Mouse (Mus musculus): ENCODE results near the gene Pirt. TPM values are rescaled to one million over a fixed set of nuclear protein-coding genes. Genes with fewer than 3 reads are reported as not detected.

The Pirt gene
- 1 to 10 TPM; 2.6 to 4.4 TPM for total RNA-seq (2021)
- long read RNA-seq, experiment 1, full-length matches to known transcripts: 3 of 3 reads
- long read RNA-seq, experiment 1, partial matches to known transcripts: 0 of 3 reads
- long read RNA-seq, experiment 1, other reads (novel, unspliced or antisense): 0 of 3 reads
- long read RNA-seq, experiment 2, full-length matches to known transcripts: 2 of 2 reads
- long read RNA-seq, experiment 2, partial matches to known transcripts: 0 of 2 reads
- long read RNA-seq, experiment 2, other reads (novel, unspliced or antisense): 0 of 2 reads

GRCm38 (mm10) chr11:66911811-66912210 lies at the start of gene Pirt:
Gene Pirt, plus strand, starts transcription at chr11:66911981.
- DNase-seq: peak; percentile 9 to 15

DNA sequence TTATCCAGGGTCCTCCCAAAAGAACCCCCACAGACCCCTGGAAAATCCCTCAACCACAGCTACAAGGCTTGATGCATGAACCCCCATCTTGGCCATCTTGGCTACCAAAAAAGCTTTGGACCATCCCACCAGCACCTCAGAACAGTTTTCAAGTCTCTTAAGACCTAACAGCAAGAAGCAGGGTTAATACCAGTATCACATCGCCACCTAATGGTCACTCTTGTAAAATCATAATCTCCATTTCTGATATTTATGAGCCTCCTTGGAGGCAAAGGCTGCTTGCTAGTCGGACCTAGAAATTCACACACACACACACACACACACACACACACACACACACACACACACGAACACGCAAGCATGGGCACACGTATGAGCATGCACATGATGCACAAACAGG lies 40.1 kb upstream of the Pirt start:
- DNase-seq: peak in 1 of 2 experiments; percentile 56

DNA sequence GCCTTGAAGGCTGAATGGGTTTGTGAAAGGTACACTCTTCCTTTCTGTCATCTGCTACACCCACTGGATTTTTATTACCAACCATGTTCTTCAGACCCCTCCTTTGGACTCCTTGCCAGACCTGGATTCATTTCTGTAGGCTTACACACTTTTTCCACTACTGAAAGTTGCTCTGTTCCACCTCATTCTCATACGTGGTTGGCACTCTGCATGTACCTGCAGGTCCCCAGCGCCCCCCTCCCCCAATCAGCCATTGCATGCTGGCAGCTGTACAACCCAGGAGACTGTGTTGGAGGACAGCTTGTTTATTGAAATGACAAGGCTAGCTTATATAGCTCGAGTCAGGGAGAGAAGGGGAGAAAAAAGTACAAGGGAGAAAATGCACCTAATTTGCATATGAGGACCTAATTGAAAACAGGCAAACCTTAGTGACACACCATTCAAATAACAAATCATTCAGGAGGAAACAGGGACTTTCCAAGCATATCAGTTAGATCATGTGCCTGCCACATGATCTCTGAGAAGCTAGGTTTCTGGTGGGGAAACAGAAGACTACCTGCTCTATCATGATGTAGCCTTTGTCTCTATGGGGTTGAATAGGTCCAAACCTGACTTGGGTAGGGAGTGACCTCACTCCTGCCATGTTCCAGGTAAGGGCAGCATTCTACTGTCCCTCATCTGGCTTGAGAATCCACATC lies 38.9 kb upstream of the Pirt start:
- DNase-seq: no peak

DNA sequence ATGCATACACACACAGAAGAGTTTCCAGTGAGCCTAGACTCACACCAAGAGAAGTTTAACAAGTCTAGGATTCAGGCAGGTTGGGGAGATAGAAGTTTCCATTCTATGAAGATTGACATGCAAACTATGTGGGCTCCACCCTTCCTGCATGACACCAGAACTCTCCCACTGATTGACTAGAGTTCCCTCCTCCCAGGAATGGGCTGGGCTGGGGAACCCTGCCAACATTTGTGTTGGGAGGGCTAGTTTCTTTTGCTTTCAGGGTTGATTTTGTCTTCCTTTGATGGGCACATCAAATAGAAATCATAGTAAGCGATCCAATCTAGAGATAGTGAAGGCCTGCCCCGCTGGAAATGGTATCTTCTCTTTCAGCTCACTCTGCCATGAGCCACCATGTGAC lies 30.5 kb upstream of the Pirt start:
- peak in 1 of 2 experiments; percentile 14 for DNase-seq

GRCm38 (mm10) chr11:66882224-66883040 lies 29.3 kb upstream of the Pirt start:
- peak; percentile 36 to 48 for DNase-seq

DNA sequence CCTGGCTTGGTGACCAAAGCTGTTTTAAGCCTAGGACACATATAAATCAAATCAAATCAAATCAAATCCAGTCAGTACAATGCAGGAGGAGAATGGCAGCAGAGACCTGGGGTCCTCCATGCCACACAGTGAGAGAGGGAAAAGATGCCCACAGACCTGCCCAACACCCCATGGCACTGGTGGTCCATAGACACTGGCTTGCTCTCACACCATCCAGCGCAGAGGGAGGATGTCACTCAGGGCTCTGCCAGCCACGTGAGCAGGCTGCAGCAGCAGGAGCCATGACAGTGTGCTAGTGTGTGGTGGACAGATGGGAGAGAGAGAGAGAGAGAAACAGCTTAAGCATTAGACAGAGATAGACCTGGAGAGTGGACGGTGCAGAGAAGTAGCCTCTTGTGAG lies 19.2 kb upstream of the Pirt start:
- no peak for DNase-seq

GRCm38 (mm10) chr11:66898747-66899146 lies 13.0 kb upstream of the Pirt start:
- DNase-seq: no peak

GRCm38 (mm10) chr11:66899426-66899825 lies 12.4 kb upstream of the Pirt start:
- DNase-seq: peak; percentile 39 to 82

- DNase-seq: no peak
Observed at GRCm38 (mm10) chr11:66902801-66903200, 9.0 kb upstream of the Pirt start.

GRCm38 (mm10) chr11:66905617-66906384 lies 6.0 kb upstream of the Pirt start:
- peak; percentile 67 to 86 for DNase-seq

DNA sequence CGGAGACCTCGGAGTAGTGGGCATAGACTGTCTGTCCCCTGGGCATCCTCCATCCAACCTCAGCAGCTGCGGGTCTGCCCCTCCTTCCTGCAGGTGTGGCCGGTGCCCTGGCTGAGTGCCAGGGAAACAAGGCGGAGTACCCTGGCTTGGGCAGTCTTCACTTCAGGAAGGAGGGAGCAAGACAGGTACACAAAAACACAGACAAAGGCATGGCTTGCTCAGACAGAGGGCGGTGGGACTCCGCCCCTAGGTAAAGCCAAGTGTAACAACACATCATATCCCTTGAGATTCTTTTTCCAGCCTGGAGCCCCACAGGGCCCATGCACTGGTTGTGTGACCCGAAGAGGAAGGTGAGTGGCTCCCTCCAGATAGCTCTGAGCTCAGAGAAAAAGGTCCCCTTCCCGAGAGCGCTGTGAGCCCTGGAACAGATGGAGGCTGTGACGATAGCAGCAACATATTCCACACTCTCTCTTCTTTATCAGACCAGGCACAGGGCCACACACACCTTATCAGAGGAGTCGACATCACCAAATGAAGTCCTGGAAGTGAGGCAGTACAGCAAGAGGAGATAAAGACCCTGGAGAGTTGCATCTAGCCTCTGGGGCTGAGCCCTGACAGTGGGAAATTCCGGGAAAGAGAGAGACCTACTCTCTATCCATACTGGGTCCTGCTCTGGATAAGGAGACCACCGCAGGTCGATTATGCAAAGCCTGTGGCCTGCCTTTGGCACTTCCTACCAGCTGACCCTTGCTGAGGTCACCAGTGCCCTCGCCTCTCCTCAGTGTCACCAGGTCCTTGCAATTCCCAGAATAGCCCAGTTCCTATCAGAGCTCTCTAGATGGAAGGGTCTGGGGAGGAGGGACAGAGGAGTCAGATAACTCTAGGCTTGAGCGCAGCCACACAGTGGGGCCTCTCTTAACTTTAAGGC lies 1.0 kb downstream of the Pirt start:
- peak; percentile 54 to 55 for DNase-seq

GRCm38 (mm10) chr11:66914249-66914648 lies 2.5 kb downstream of the Pirt start:
- DNase-seq: peak; percentile 34 to 71

DNA sequence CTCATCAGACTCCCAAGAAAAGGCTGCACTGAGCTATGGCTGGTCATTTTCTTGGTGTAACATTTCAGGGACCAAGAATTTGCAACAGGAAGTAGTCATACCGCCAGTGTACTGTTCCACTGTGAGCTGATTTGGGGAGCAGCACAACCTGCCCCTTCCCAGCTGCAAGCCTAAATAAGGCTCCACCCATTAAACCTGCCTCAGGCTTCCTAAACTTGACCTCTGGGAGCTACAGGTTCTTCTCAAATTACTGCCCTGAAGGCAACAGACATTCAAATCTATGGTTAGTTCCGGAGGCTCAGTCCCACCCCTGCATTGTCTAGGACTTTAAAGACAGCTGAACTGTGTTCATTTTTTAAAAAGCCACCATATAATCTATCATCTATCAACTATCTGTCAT lies 8.2 kb downstream of the Pirt start:
- DNase-seq: no peak

DNA sequence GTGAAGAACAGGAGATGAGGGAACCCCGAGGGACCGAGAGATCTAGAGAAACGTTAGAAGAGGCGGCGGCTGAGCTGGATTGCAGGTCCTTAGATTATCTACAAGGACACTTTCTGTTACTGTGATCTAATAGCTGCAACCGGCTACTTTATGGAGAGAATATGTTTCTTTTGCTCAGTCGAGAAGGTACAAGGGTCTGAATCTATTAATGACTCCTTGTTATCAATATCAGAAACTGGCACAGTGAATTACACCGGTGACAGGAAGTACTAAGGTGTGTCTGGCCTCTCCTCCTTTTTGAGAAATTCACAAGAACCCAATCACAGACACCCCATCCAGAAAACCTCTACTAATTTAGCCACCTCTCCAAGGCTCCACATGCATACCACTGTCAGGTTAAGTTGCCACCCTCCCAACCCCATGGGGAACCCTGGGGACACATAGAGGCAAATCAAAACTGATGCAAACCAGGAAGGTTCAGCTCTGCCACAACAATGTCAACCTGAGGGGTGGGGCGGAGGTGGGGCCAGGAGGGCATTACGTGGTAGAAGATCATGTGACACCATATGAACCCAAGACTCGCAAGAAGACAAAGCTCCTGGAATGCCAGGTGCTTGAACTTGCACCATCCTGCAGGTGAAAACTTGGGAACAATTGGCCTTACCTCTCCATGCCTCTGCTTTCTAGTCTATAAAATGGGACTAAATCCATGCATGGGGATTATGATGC lies 12.5 kb downstream of the Pirt start:
- no peak for DNase-seq

DNA sequence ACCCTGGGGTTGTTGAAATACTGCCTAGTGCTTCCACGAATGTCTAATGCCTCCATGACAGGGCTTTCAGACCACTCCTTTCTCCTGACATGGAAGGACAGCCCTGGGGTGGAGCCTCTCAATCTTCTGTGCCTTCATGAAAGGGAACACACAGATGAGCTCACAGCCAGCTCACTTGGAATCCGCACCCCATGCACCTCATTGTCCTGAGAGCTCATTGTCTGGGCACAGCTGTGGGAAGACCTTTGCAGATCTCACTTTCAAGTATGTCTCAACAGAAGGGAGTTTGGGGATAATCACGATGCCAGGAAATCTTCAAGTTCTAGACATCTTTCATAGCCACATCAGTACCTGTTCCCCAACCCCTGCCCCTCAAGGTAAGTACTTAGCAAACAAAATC lies 16.5 kb downstream of the Pirt start:
- no peak for DNase-seq

DNA sequence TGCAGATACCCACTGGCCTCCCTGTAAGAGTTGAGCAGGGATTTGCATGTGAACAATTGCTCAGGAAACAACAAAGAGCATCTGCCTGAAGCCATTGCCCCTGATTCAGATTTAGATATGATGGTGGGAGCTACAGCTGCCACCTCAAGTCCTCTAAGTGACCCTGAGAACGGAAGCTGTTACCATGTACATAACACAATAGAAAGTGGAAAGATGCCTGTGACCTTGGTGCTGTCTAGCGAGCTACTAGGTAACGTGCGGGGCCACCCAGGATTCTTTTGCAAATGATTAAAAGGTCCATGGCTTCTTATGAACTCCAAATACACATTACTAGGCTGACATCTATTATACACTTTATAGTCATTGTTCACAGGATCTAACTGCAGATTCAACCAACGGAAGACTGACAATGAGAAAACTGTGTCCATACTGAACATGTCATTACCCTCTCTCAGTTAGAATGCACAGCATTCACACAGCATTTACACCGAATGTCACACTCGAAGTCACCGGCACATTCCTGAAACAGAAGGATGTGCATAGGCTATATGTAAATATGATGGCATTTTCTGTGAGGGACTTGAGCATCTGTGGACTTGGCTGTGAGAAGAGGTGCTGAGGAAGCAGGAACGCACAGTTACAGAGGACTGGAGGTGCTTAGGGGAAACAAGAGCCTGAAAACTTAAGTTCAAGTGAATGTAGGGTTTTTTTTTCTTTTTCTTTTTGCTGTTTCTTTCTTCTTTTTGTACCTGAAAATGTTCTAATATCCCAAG lies 21.2 kb downstream of the Pirt start:
- DNase-seq: no peak

GRCm38 (mm10) chr11:66934428-66935173 lies 22.8 kb downstream of the Pirt start:
- DNase-seq: no peak

GRCm38 (mm10) chr11:66942011-66942410 lies 30.2 kb downstream of the Pirt start:
- no peak for DNase-seq

Data from heart, adult 18-20 months (tissue).